Mouse (Mus musculus) testis, adult 2 months (tissue): Measurements from ENCODE around the gene Amhr2. TPM values are rescaled to one million over a fixed set of nuclear protein-coding genes. Genes with fewer than 3 reads are reported as not detected.
A peak's percentile ranks its signal among the peaks of the same experiment; 100 is the strongest.

ENCODE experiments used
- H3K27ac ChIP-seq: fragments of 200-500 bp; 2 replicates; pipeline ENCODE4 v1.5.1; 2012; ENCODE audit warnings: low read depth, low read length; ENCODE audit not compliant: control insufficient read depth, insufficient read depth
- H3K27me3 ChIP-seq: fragments of 200-500 bp; 2 replicates; pipeline ENCODE4 v1.6.1; 2012; ENCODE audit warnings: mild to moderate bottlenecking, low read length, moderate library complexity; ENCODE audit not compliant: control insufficient read depth, insufficient read depth
- H3K36me3 ChIP-seq: fragments of 200-500 bp; 2 replicates; pipeline ENCODE4 v1.6.1; 2012; ENCODE audit warnings: mild to moderate bottlenecking, low read length; ENCODE audit not compliant: control insufficient read depth, insufficient read depth
- H3K4me1 ChIP-seq: fragments of 200-500 bp; 2 replicates; pipeline ENCODE4 v1.6.1; 2012; ENCODE audit warnings: low read length; ENCODE audit not compliant: control insufficient read depth, insufficient read depth
- H3K4me3 ChIP-seq: fragments of 200-500 bp; 2 replicates; pipeline ENCODE4 v1.5.1; 2012; ENCODE audit warnings: low read depth, mild to moderate bottlenecking, low read length, moderate library complexity, mixed read lengths; ENCODE audit not compliant: control insufficient read depth
- CTCF ChIP-seq: fragments of 200-500 bp; IDR thresholded peaks from 2 replicates; pipeline ENCODE4 v1.5.1; 2012; ENCODE audit warnings: low read depth, mild to moderate bottlenecking, inconsistent platforms, low read length, moderate library complexity; ENCODE audit not compliant: control insufficient read depth, insufficient read depth, insufficient replicate concordance
- POLR2A ChIP-seq: fragments of 200-500 bp; IDR thresholded peaks from 2 replicates; pipeline ENCODE4 v1.6.1; 2012; ENCODE audit warnings: low read depth, mild to moderate bottlenecking, inconsistent platforms, low read length, moderate library complexity; ENCODE audit not compliant: control insufficient read depth
- polyA plus RNA-seq: library from polyadenylated mRNA; depleted of rRNA; stranded (reverse); fragments of >200 nt; gene quantifications from 2 replicates; pipeline ENCODE4 v1.2.3, GENCODE M21; 2012

Amhr2 gene
- polyA plus RNA-seq, 1 experiment, result 168 TPM

- Histone ChIP-seq H3K4me1 (no peaks in the 10 kb centered on the region), H3K27me3 (no peaks in the 10 kb centered on the region), H3K4me3 (no peak overlapping the region), H3K36me3 (peaks cover 3% of the 10 kb centered on the region), H3K27ac (no peak overlapping the region)
- no peak for TF ChIP-seq POLR2A
Observed at GRCm38 (mm10) chr15:102424657-102425056, 20.5 kb upstream of the Amhr2 start.

GRCm38 (mm10) chr15:102426963-102427362 lies 18.2 kb upstream of the Amhr2 start:
- H3K27me3 ChIP-seq, result no peaks in the 10 kb centered on the region
- no peak for TF ChIP-seq POLR2A
- TF ChIP-seq CTCF, result no peak
- H3K36me3 ChIP-seq, result peaks cover 3% of the 10 kb centered on the region
- no peak overlapping the region for H3K27ac ChIP-seq
- H3K4me1 ChIP-seq, result no peaks in the 10 kb centered on the region
- H3K4me3 ChIP-seq, result no peak overlapping the region

GRCm38 (mm10) chr15:102432046-102432445 lies 13.1 kb upstream of the Amhr2 start:
- Histone ChIP-seq H3K4me3 (no peak overlapping the region), H3K36me3 (peaks cover under 1% of the 10 kb centered on the region; the same call in 1 of the 2 replicates)

GRCm38 (mm10) chr15:102433173-102433572 lies 12.0 kb upstream of the Amhr2 start:
- H3K36me3 ChIP-seq, result no peaks in the 10 kb centered on the region; the same call in 1 of the 2 replicates

More at GRCm38 (mm10) chr15:102432046-102432445, 13.1 kb upstream of the Amhr2 start:
- H3K27me3 ChIP-seq, result no peaks in the 10 kb centered on the region
- no peak overlapping the region for H3K27ac ChIP-seq
- TF ChIP-seq POLR2A (no peak), CTCF (no peak)
- no peaks in the 10 kb centered on the region for H3K4me1 ChIP-seq

GRCm38 (mm10) chr15:102442490-102442889 lies 2.7 kb upstream of the Amhr2 start:
- Histone ChIP-seq H3K27ac (no peak overlapping the region), H3K36me3 (no peaks in the 10 kb centered on the region), H3K4me1 (no peaks in the 10 kb centered on the region; the same call in 1 of the 2 replicates), H3K27me3 (no peaks in the 10 kb centered on the region), H3K4me3 (no peak overlapping the region)
- TF ChIP-seq POLR2A (no peak), CTCF (peak; percentile 23; the same call in 1 of the 2 replicates)

More at GRCm38 (mm10) chr15:102433173-102433572, 12.0 kb upstream of the Amhr2 start:
- no peak overlapping the region for H3K4me3 ChIP-seq
- no peak overlapping the region for H3K27ac ChIP-seq
- no peaks in the 10 kb centered on the region for H3K27me3 ChIP-seq
- no peak for TF ChIP-seq POLR2A
- TF ChIP-seq CTCF, result no peak
- H3K4me1 ChIP-seq, result no peaks in the 10 kb centered on the region

- TF ChIP-seq POLR2A, result peak; percentile 52
- TF ChIP-seq CTCF, result no peak
- H3K27ac ChIP-seq, result peak overlapping the region; percentile 80
- H3K36me3 ChIP-seq, result no peaks in the 10 kb centered on the region
- H3K27me3 ChIP-seq, result no peaks in the 10 kb centered on the region
- H3K4me1 ChIP-seq, result peaks cover 5% of the 10 kb centered on the region
- H3K4me3 ChIP-seq, result peak overlapping the region; percentile 71
Observed at GRCm38 (mm10) chr15:102446448-102446847, 1.3 kb downstream of the Amhr2 start.

GRCm38 (mm10) chr15:102449366-102449765 lies 4.2 kb downstream of the Amhr2 start:
- TF ChIP-seq CTCF, result no peak
- no peak for TF ChIP-seq POLR2A
- H3K27ac ChIP-seq, result peak overlapping the region; percentile 33; the same call in 1 of the 2 replicates
- H3K27me3 ChIP-seq, result no peaks in the 10 kb centered on the region
- H3K4me3 ChIP-seq, result no peak overlapping the region
- H3K4me1 ChIP-seq, result peaks cover 8% of the 10 kb centered on the region
- H3K36me3 ChIP-seq, result no peaks in the 10 kb centered on the region

- H3K4me3 ChIP-seq, result no peak overlapping the region
- no peak overlapping the region for H3K27ac ChIP-seq
- no peaks in the 10 kb centered on the region for H3K27me3 ChIP-seq
- peaks cover 11% of the 10 kb centered on the region for H3K4me1 ChIP-seq
- TF ChIP-seq CTCF, result no peak
- no peak for TF ChIP-seq POLR2A
- no peaks in the 10 kb centered on the region for H3K36me3 ChIP-seq
Observed at GRCm38 (mm10) chr15:102450928-102451327, 5.8 kb downstream of the Amhr2 start.
